Mouse (Mus musculus) embryonic fibroblast, embryonic 13.5 days (primary cell): ENCODE results near the gene Dhx36.

Experiments used
- CTCF ChIP-seq: IDR thresholded peaks from 2 replicates; pipeline ENCODE4 v1.5.1; 2011; ENCODE audit warnings: mild to moderate bottlenecking, control low read depth, low read length, moderate library complexity, borderline replicate concordance; ENCODE audit not compliant: insufficient read depth
- POLR2A ChIP-seq: IDR thresholded peaks from 2 replicates; pipeline ENCODE4 v1.6.1; 2011; ENCODE audit warnings: low read depth, mild to moderate bottlenecking, control low read depth, low read length, moderate library complexity

- TF ChIP-seq CTCF (no peak), POLR2A (no peak)
Measured at GRCm38 (mm10) chr3:62440431-62440969, 66.3 kb downstream of the Dhx36 start.
